Mouse (Mus musculus) heart, adult 2 months (tissue): ENCODE measurements around the gene Usp48. TPM values are rescaled to one million over a fixed set of nuclear protein-coding genes. Genes with fewer than 3 reads are reported as not detected.

Experiments used
- DNase-seq, 2 experiments: peaks; one replicate each; pipeline ENCODE4 v3.0.0; 2021
- H3K27ac ChIP-seq: fragments of 200-600 bp; 2 replicates; pipeline ENCODE4 v1.8.1; 2022
- H3K27me3 ChIP-seq: fragments of 200-500 bp; 2 replicates; pipeline ENCODE4 v1.6.1; 2012; ENCODE audit warnings: mild to moderate bottlenecking, low read length, inconsistent platforms, mixed read lengths; ENCODE audit not compliant: control insufficient read depth, insufficient read depth
- H3K36me3 ChIP-seq: fragments of 200-500 bp; 2 replicates; pipeline ENCODE4 v1.6.1; 2012; ENCODE audit warnings: low read length, inconsistent platforms; ENCODE audit not compliant: control insufficient read depth, insufficient read depth
- H3K4me1 ChIP-seq: fragments of 200-500 bp; 2 replicates; pipeline ENCODE4 v1.6.1; 2011; ENCODE audit warnings: low read length; ENCODE audit not compliant: control insufficient read depth, insufficient read depth
- H3K4me3 ChIP-seq: fragments of 200-600 bp; 2 replicates; pipeline ENCODE4 v1.8.1; 2022
- H3K79me2 ChIP-seq: fragments of 200-500 bp; replicated peaks from 2 replicates; pipeline ENCODE4 v1.6.1; 2012; ENCODE audit warnings: mild to moderate bottlenecking, inconsistent platforms, low read length, moderate library complexity, mixed read lengths; ENCODE audit not compliant: control insufficient read depth, insufficient read depth
- H3K9ac ChIP-seq: fragments of 200-500 bp; 2 replicates; pipeline ENCODE4 v1.6.1; 2012; ENCODE audit warnings: low read depth, mild to moderate bottlenecking, control low read depth, inconsistent platforms, low read length, mixed read lengths
- CTCF ChIP-seq: fragments of 200-600 bp; IDR thresholded peaks from 2 replicates; pipeline ENCODE4 v1.8.1; 2022; ENCODE audit warnings: antibody characterized with exemption, mild to moderate bottlenecking, moderate library complexity
- EP300 ChIP-seq: fragments of 200-500 bp; IDR thresholded peaks from 2 replicates; pipeline ENCODE4 v1.6.1; 2011; ENCODE audit warnings: low read depth, low read length, control low read depth; ENCODE audit not compliant: insufficient read depth
- POLR2A ChIP-seq: fragments of 200-500 bp; IDR thresholded peaks from 2 replicates; pipeline ENCODE4 v1.6.1; 2011; ENCODE audit warnings: mild to moderate bottlenecking, low read depth, low read length, control low read depth; ENCODE audit not compliant: insufficient read depth
- WGBS: fragments of 180-500 bp; shearing (Covaris S2); methylation state at CpG from one replicate; pipeline ENCODE4 v1.1.7; 2018; 5-methylcytosine and 5-hydroxymethylcytosine counted together
- intact Hi-C: fragments of 180-260 bp; cut with DNase I; formaldehyde crosslinking; loops from one replicate; pipeline ENCODE4 v1.15.1; 2025
- polyA plus RNA-seq: library from polyadenylated mRNA; depleted of rRNA; stranded (reverse); fragments of >200 nt; gene quantifications from 2 replicates; pipeline ENCODE4 v1.2.3, GENCODE M21; 2012
- total RNA-seq, 2 experiments: library from RNA; stranded (reverse); gene quantifications; 2 replicates each; pipeline ENCODE4 v1.2.3; 2021

The Usp48 gene
- total and polyA plus RNA-seq, 3 experiments = 29.7 to 37.6 (median 30.0) TPM

DNA sequence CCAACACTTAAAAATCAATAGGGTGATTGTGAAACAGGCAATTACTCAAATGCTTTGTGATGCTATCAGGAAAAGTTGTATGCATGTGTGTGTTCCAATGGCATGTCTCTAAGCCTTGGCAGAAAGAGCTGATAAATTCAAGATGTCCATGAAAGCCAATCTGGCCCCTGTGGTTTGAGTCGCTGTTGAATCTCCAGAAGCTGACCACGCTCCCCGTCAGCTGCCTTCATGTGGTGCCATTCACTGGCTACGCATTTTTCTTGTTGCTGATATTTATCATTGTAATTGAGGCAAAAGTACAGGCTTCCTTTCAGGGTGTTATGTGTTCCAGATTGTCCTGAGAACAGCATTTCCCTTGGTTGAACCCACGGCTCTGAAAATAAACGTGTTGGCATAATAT, 54.1 kb downstream of the Usp48 start:
- no peak for TF ChIP-seq CTCF
- no peak for TF ChIP-seq EP300
- no peak for TF ChIP-seq POLR2A
- no peaks in the 10 kb centered on the region for H3K36me3 ChIP-seq
- H3K79me2 ChIP-seq = no peaks in the 10 kb centered on the region
- no peak for DNase-seq
- intact Hi-C loops = no loop called here
- no peak overlapping the region for H3K27ac ChIP-seq
- WGBS = 82% methylated on average over 6 of the region's 6 CpGs
- H3K4me3 ChIP-seq = no peak overlapping the region
- no peaks in the 10 kb centered on the region; the same call in 1 of the 2 replicates for H3K4me1 ChIP-seq
- no peak overlapping the region for H3K9ac ChIP-seq
- no peaks in the 10 kb centered on the region for H3K27me3 ChIP-seq

DNA sequence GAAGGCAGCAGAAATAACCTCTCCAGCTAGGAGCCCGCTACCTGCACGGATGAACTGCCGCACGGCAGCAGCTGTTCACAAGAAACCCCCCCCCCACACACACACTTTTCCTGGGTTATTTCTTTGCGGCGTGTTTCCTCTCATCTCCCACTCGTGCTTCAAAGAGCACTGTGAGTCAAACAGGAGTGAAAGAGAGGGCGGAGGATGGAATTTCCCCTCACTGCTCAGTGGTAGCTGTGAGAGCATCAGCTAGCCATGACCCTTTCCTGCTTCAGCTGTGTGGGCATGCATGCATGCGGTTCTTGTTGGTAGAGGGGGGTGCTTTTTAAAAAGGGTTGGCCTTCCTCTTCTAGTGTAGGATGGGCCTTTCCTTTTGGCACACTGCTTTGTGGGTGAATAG, 54.7 kb downstream of the Usp48 start:
- H3K4me3 ChIP-seq = no peak overlapping the region
- no peak for DNase-seq
- 80% methylated on average over 9 of the region's 9 CpGs for WGBS

DNA sequence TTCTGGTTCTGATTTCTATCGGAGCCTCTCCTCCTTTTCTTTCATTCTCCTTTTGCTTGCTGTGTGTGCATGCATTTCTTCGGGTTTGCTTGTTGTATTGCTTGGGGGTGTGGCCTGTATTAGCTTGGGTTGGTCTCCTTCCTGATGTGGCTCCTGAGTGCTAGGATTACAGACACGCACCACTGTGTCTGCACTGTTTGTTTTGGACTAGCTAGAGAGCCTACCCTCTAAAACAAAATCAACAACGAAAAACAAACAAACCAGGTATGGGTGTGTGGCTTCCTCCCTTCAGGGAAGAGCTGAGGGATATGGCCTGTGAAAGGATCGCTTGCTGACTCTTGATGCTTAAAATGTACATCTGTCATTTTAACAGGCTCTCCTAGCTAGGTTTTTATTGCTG, 57.4 kb downstream of the Usp48 start:
- Histone ChIP-seq H3K27ac (no peak overlapping the region), H3K9ac (no peak overlapping the region), H3K4me1 (no peaks in the 10 kb centered on the region), H3K27me3 (no peaks in the 10 kb centered on the region), H3K79me2 (no peaks in the 10 kb centered on the region; the same call in 1 of the 2 replicates), H3K36me3 (no peaks in the 10 kb centered on the region), H3K4me3 (no peak overlapping the region)
- no peak for DNase-seq
- WGBS = 87% methylated on average over 5 of the region's 5 CpGs
- intact Hi-C loops = no loop called here
- TF ChIP-seq POLR2A (no peak), EP300 (no peak), CTCF (no peak)

More for the DNA sequence above, 54.7 kb downstream of the Usp48 start:
- H3K27me3 ChIP-seq = no peaks in the 10 kb centered on the region
- no peak for TF ChIP-seq POLR2A
- H3K4me1 ChIP-seq = no peaks in the 10 kb centered on the region; the same call in 1 of the 2 replicates
- intact Hi-C loops = no loop called here
- no peaks in the 10 kb centered on the region for H3K36me3 ChIP-seq
- no peaks in the 10 kb centered on the region for H3K79me2 ChIP-seq
- H3K9ac ChIP-seq = no peak overlapping the region
- H3K27ac ChIP-seq = no peak overlapping the region

DNA sequence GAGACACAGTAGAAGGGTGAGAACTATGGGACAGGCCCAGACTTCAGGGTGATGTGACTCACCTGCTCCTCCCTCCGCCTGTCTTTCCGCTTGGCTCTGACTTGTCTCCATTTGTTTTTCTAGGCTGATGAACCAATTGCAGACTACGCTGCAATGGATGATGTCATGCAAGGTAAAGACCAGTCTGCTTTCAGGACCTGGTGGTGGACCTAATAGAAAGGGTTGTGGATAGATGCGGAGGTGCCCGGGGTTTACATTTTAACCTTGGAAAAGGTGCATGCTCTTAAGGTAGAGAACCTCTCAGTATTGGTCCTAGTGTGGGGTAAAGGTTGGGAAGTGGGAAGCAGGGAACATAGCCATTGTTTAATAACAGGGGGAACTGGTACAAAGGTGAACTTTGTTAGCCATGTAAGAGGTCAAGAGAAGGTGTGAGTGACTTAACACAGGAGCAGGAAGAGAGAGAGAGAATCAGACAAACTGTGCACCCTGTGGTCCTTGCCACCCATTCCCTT, 59.3 kb downstream of the Usp48 start:
- DNase-seq = no peak
- Histone ChIP-seq H3K79me2 (no peaks in the 10 kb centered on the region; the same call in 1 of the 2 replicates), H3K27me3 (no peaks in the 10 kb centered on the region), H3K4me1 (no peaks in the 10 kb centered on the region), H3K36me3 (no peaks in the 10 kb centered on the region), H3K27ac (no peak overlapping the region), H3K4me3 (no peak overlapping the region), H3K9ac (no peak overlapping the region)
- TF ChIP-seq EP300 (no peak), CTCF (no peak), POLR2A (no peak)
- intact Hi-C loops = no loop called here
- WGBS = 84% methylated on average over 5 of the region's 5 CpGs

DNA sequence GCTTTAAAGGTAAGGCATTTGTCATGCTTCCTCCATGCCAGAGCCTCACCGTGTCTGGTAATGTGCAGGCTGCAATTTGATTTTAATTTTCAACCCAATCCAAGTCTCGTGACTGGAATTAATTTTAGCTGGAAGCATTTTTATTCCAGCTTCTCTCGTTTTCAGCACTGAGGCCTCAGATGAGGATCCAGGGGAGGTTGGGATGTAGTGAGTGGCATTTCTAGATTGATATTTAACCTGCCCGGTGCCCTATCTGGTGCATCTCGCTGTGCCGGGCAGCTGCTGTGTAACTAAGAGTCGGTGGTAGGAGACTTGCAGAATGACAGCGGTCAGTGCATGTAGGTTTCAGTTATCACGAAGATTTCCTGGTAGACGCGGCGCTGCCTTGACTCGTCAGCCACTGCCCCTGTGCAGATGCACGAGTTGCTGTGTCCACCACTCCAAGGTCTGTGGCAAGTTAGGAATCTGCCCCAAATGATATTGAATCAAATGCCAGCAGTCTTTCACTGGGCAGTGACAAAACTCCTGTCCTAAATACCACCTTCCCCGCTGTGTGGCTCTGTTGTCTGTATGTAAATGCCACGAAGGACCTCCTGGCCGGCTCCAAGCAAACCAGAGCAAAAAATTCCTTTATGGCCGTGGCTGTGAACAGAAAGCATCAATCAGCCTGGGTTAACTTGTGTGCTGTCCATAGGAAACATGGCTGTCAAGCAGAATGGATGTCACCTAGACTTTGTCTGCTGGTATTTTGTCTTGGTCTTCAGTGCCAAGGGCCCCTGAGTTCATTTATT, 61.9 kb downstream of the Usp48 start:
- no peaks in the 10 kb centered on the region; the same call in 1 of the 2 replicates for H3K4me1 ChIP-seq
- H3K27ac ChIP-seq = no peak overlapping the region
- WGBS = 89% methylated on average over 18 of the region's 18 CpGs
- no peaks in the 10 kb centered on the region for H3K27me3 ChIP-seq
- no peak overlapping the region for H3K4me3 ChIP-seq
- intact Hi-C loops = no loop called here
- H3K36me3 ChIP-seq = no peaks in the 10 kb centered on the region
- no peaks in the 10 kb centered on the region; the same call in 1 of the 2 replicates for H3K79me2 ChIP-seq
- no peak for DNase-seq
- no peak for TF ChIP-seq CTCF
- TF ChIP-seq POLR2A = no peak
- no peak for TF ChIP-seq EP300
- no peak overlapping the region for H3K9ac ChIP-seq

DNA sequence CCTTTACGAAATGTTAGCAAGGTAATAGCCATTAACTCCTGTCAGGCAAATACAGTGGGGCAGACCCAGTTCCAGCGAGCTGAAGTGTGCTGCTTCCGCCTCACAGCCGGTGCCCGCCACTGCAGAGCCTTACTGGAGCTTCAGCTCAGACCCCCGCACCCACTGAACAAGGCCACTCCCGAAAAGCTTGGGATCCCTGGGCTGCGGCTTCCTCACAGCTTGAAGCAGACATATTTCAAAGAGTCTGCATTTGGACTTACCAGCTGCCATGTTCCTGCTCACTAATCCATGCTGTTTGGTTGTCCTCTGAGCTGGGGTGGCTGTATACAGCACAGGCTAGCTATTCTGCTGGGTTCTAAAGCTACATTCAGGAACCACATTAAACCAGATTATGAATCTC, 64.1 kb downstream of the Usp48 start:
- no peaks in the 10 kb centered on the region; the same call in 1 of the 2 replicates for H3K79me2 ChIP-seq
- H3K4me1 ChIP-seq = no peaks in the 10 kb centered on the region; the same call in 1 of the 2 replicates
- intact Hi-C loops = no loop called here
- no peak for TF ChIP-seq CTCF
- no peak for TF ChIP-seq POLR2A
- no peak for TF ChIP-seq EP300
- no peak for DNase-seq
- H3K27me3 ChIP-seq = no peaks in the 10 kb centered on the region
- 96% methylated on average over 8 of the region's 8 CpGs for WGBS
- no peak overlapping the region for H3K9ac ChIP-seq
- no peaks in the 10 kb centered on the region for H3K36me3 ChIP-seq
- no peak overlapping the region for H3K27ac ChIP-seq
- H3K4me3 ChIP-seq = no peak overlapping the region
